Mouse (Mus musculus): ENCODE data around the gene Cradd.

The Cradd gene

GRCm38 (mm10) chr10:95330375-95331363 lies 6.7 kb upstream of the Cradd start:
- DNase-seq, result no peak

- no peak for DNase-seq
These were observed 6.0 kb upstream of the Cradd start for GRCm38 (mm10) chr10:95329884-95330283.

GRCm38 (mm10) chr10:95324278-95324631 lies 322 bp upstream of the Cradd start:
- DNase-seq, result no peak

- DNase-seq, result peak; percentile 89 to 90
These were observed 1.6 kb downstream of the Cradd start for GRCm38 (mm10) chr10:95322076-95323070.

- no peak for DNase-seq
These were observed 4.9 kb downstream of the Cradd start for GRCm38 (mm10) chr10:95319001-95319400.

- DNase-seq, result peak in 1 of 2 experiments; percentile 47
These were observed 5.6 kb downstream of the Cradd start for GRCm38 (mm10) chr10:95318392-95318708.

- no peak for DNase-seq
These were observed 6.1 kb downstream of the Cradd start for GRCm38 (mm10) chr10:95317581-95318391.

- no peak for DNase-seq
These were observed 6.8 kb downstream of the Cradd start for GRCm38 (mm10) chr10:95317091-95317490.

- no peak for DNase-seq
These were observed 7.3 kb downstream of the Cradd start for GRCm38 (mm10) chr10:95316675-95317074.

- no peak for DNase-seq
These were observed 8.0 kb downstream of the Cradd start for GRCm38 (mm10) chr10:95315801-95316474.

GRCm38 (mm10) chr10:95315321-95315720 lies 8.6 kb downstream of the Cradd start:
- DNase-seq, result no peak

- no peak for DNase-seq
These were observed 9.9 kb downstream of the Cradd start for GRCm38 (mm10) chr10:95314019-95314418.

GRCm38 (mm10) chr10:95313524-95313923 lies 10.4 kb downstream of the Cradd start:
- no peak for DNase-seq

GRCm38 (mm10) chr10:95310688-95311441 lies 13.1 kb downstream of the Cradd start:
- no peak for DNase-seq

GRCm38 (mm10) chr10:95309412-95310322 lies 14.3 kb downstream of the Cradd start:
- DNase-seq, result no peak

GRCm38 (mm10) chr10:95308991-95309390 lies 14.9 kb downstream of the Cradd start:
- DNase-seq, result no peak

- no peak for DNase-seq
These were observed 16.0 kb downstream of the Cradd start for GRCm38 (mm10) chr10:95307916-95308315.

- DNase-seq, result no peak
These were observed 16.9 kb downstream of the Cradd start for GRCm38 (mm10) chr10:95306824-95307552.

GRCm38 (mm10) chr10:95304240-95304639 lies 19.7 kb downstream of the Cradd start:
- no peak for DNase-seq

All from cerebellum, postnatal 25 days (tissue).